Mouse (Mus musculus) MEL (cell line): ENCODE measurements around the gene Spata1. TPM values are rescaled to one million over a fixed set of nuclear protein-coding genes. Genes with fewer than 3 reads are reported as not detected.

Experiments used
- DNase-seq: peaks from one replicate; pipeline ENCODE4 v3.0.0; 2011; ENCODE audit warnings: low read depth, low spot score
- H3K27ac ChIP-seq: 2 replicates; pipeline ENCODE4 v1.5.1; 2012; ENCODE audit warnings: low read depth, mild to moderate bottlenecking, control low read depth, low read length, moderate library complexity; ENCODE audit not compliant: control insufficient read depth
- H3K27me3 ChIP-seq, 2 experiments: fragments of 150-350 bp in 1 of 2; sonication (generic) in 1 of 2; 2 replicates each; pipeline ENCODE4 v1.6.1; 2012; ENCODE audit warnings: low read length in 2 of 2, mild to moderate bottlenecking in 2 of 2, improper control_type of control experiment in 1 of 2, moderate library complexity in 1 of 2; ENCODE audit not compliant: insufficient read depth in 2 of 2, control insufficient read depth in 1 of 2
- H3K36me3 ChIP-seq, 2 experiments: 2 replicates each; pipeline ENCODE4 v1.6.1; 2012 to 2014; ENCODE audit warnings: low read length in 2 of 2, improper control_type of control experiment in 1 of 2, inconsistent platforms in 1 of 2, mild to moderate bottlenecking in 1 of 2; ENCODE audit not compliant: insufficient read depth in 2 of 2, control insufficient read depth in 1 of 2
- H3K4me1 ChIP-seq, 2 experiments: fragments of 150-350 bp in 1 of 2; sonication (generic) in 1 of 2; 2 replicates each; pipeline ENCODE4 v1.6.1; 2012; ENCODE audit warnings: low read length in 2 of 2, improper control_type of control experiment in 1 of 2, mild to moderate bottlenecking in 1 of 2; ENCODE audit not compliant: insufficient read depth in 2 of 2, control insufficient read depth in 1 of 2
- H3K4me3 ChIP-seq, 2 experiments: fragments of 150-350 bp in 1 of 2; sonication (generic) in 1 of 2; 2 replicates each; pipeline ENCODE4 v1.5.1; 2012; ENCODE audit warnings: low read depth in 2 of 2, low read length in 2 of 2, mild to moderate bottlenecking in 2 of 2, moderate library complexity in 2 of 2, control low read depth in 1 of 2, improper control_type of control experiment in 1 of 2; ENCODE audit not compliant: control insufficient read depth in 1 of 2, insufficient read depth in 1 of 2
- H3K79me2 ChIP-seq: 2 replicates; pipeline ENCODE4 v1.6.1; 2012; ENCODE audit warnings: mild to moderate bottlenecking, low read length, moderate library complexity; ENCODE audit not compliant: control insufficient read depth, poor library complexity, insufficient read depth
- H3K9ac ChIP-seq: 2 replicates; pipeline ENCODE4 v1.6.1; 2012; ENCODE audit warnings: low read depth, mild to moderate bottlenecking, control low read depth, low read length, moderate library complexity; ENCODE audit not compliant: control insufficient read depth, poor library complexity, severe bottlenecking
- H3K9me3 ChIP-seq: fragments of 150-350 bp; sonication (generic); replicated peaks from 2 replicates; pipeline ENCODE4 v1.6.1; 2012; ENCODE audit warnings: mild to moderate bottlenecking, low read length, improper control_type of control experiment, moderate library complexity; ENCODE audit not compliant: insufficient read depth
- BHLHE40 ChIP-seq: IDR thresholded peaks from 2 replicates; pipeline ENCODE4 v1.6.1; 2012; ENCODE audit warnings: low read depth, mild to moderate bottlenecking, inconsistent platforms, low read length, improper control_type of control experiment, borderline replicate concordance
- CHD2 ChIP-seq: IDR thresholded peaks from 2 replicates; pipeline ENCODE4 v1.6.1; 2011; ENCODE audit warnings: low read length, improper control_type of control experiment
- CTCF ChIP-seq, 3 experiments: IDR thresholded peaks in 2 of 3; conservative IDR thresholded peaks in 1 of 3; 2 replicates each; pipeline ENCODE4 v1.5.1; 2011 to 2012; ENCODE audit warnings: low read length in 3 of 3, low read depth in 2 of 3, mild to moderate bottlenecking in 2 of 3, improper control_type of control experiment in 1 of 3, inconsistent platforms in 1 of 3, mixed read lengths in 1 of 3, moderate library complexity in 1 of 3; ENCODE audit not compliant: control insufficient read depth in 1 of 3, insufficient read depth in 1 of 3, poor library complexity in 1 of 3, severe bottlenecking in 1 of 3
- GABPA ChIP-seq: IDR thresholded peaks from 2 replicates; pipeline ENCODE4 v1.6.1; 2012; ENCODE audit warnings: low read depth, mild to moderate bottlenecking, inconsistent platforms, low read length, improper control_type of control experiment, moderate library complexity
- GATA1 ChIP-seq: IDR thresholded peaks from 2 replicates; pipeline ENCODE4 v1.6.1; 2011; ENCODE audit warnings: low read depth, low read length, improper control_type of control experiment
- HCFC1 ChIP-seq: IDR thresholded peaks from 2 replicates; pipeline ENCODE4 v1.6.1; 2012; ENCODE audit warnings: low read depth, mild to moderate bottlenecking, inconsistent platforms, low read length, improper control_type of control experiment, moderate library complexity
- JUND ChIP-seq: IDR thresholded peaks from 2 replicates; pipeline ENCODE4 v1.6.1; 2011; ENCODE audit warnings: low read depth, mild to moderate bottlenecking, improper control_type of control experiment, low read length
- MAX ChIP-seq: IDR thresholded peaks from 2 replicates; pipeline ENCODE4 v1.6.1; 2011; ENCODE audit warnings: low read length, improper control_type of control experiment
- MYB ChIP-seq: IDR thresholded peaks from 2 replicates; pipeline ENCODE4 v1.6.1; 2011; ENCODE audit warnings: mild to moderate bottlenecking, low read depth, low read length, improper control_type of control experiment
- MYC ChIP-seq: IDR thresholded peaks from 2 replicates; pipeline ENCODE4 v1.6.1; 2011; ENCODE audit warnings: low read depth, mild to moderate bottlenecking, low read length, improper control_type of control experiment, moderate library complexity
- NELFE ChIP-seq: IDR thresholded peaks from 2 replicates; pipeline ENCODE4 v1.6.1; 2011; ENCODE audit warnings: low read depth, low read length, improper control_type of control experiment
- NRF1 ChIP-seq: IDR thresholded peaks from 2 replicates; pipeline ENCODE4 v1.6.1; 2014; ENCODE audit warnings: low read depth, mild to moderate bottlenecking, inconsistent platforms, low read length, improper control_type of control experiment, moderate library complexity; ENCODE audit not compliant: poor library complexity, insufficient read depth, severe bottlenecking
- POLR2A ChIP-seq, 2 experiments: IDR thresholded peaks; 2 replicates each; pipeline ENCODE4 v1.6.1; 2011 to 2012; ENCODE audit warnings: low read length in 2 of 2, mild to moderate bottlenecking in 2 of 2, control low read depth in 1 of 2, improper control_type of control experiment in 1 of 2, low read depth in 1 of 2, moderate library complexity in 1 of 2; ENCODE audit not compliant: control insufficient read depth in 1 of 2, insufficient read depth in 1 of 2, poor library complexity in 1 of 2
- POLR2AphosphoS2 ChIP-seq: IDR thresholded peaks from 2 replicates; pipeline ENCODE4 v1.6.1; 2011; ENCODE audit warnings: low read length, improper control_type of control experiment
- POLR2AphosphoS5 ChIP-seq: IDR thresholded peaks from 2 replicates; pipeline ENCODE4 v1.6.1; 2012; ENCODE audit warnings: low read depth, borderline replicate concordance, mild to moderate bottlenecking, inconsistent platforms, low read length, moderate library complexity, mixed read lengths
- RAD21 ChIP-seq: IDR thresholded peaks from 2 replicates; pipeline ENCODE4 v1.6.1; 2011; ENCODE audit warnings: mild to moderate bottlenecking, low read depth, low read length, improper control_type of control experiment
- TAL1 ChIP-seq: IDR thresholded peaks from 2 replicates; pipeline ENCODE4 v1.6.1; 2012; ENCODE audit warnings: mild to moderate bottlenecking, inconsistent platforms, low read length, moderate library complexity, mixed read lengths
- USF2 ChIP-seq, 2 experiments: IDR thresholded peaks; 2 replicates each; pipeline ENCODE4 v1.6.1; 2011 to 2012; ENCODE audit warnings: improper control_type of control experiment in 2 of 2, low read length in 2 of 2, borderline replicate concordance in 1 of 2, inconsistent platforms in 1 of 2, low read depth in 1 of 2, mild to moderate bottlenecking in 1 of 2; ENCODE audit not compliant: insufficient read depth in 1 of 2
- ZMIZ1 ChIP-seq: IDR thresholded peaks from 2 replicates; pipeline ENCODE4 v1.6.1; 2012; ENCODE audit warnings: low read depth, mild to moderate bottlenecking, inconsistent platforms, low read length, improper control_type of control experiment, moderate library complexity
- ZNF384 ChIP-seq: IDR thresholded peaks from 2 replicates; pipeline ENCODE4 v1.6.1; 2012; ENCODE audit warnings: low read depth, mild to moderate bottlenecking, inconsistent platforms, low read length, improper control_type of control experiment
- polyA plus RNA-seq, 2 experiments: library from polyadenylated mRNA; stranded (reverse) in 1 of 2; unstranded in 1 of 2; fragments of >175 nt in 1 of 2; fragments of >200 nt in 1 of 2; gene quantifications; 2 replicates each; pipeline versions ENCODE4 v1.2.1 to v1.2.4; 2012; ENCODE audit warnings: low replicate concordance in 2 of 2, low read depth in 1 of 2; ENCODE audit not compliant: insufficient read length in 2 of 2, insufficient read depth in 1 of 2, missing spikeins in 1 of 2
- total RNA-seq: library from RNA; depleted of rRNA; stranded (reverse); fragments of 300-350 nt; gene quantifications from 2 replicates; pipeline ENCODE4 v1.2.3, GENCODE M21; 2012

The Spata1 gene
- total and polyA plus RNA-seq, 3 experiments = 1.1 to 1.9 TPM; not detected in 1

DNA sequence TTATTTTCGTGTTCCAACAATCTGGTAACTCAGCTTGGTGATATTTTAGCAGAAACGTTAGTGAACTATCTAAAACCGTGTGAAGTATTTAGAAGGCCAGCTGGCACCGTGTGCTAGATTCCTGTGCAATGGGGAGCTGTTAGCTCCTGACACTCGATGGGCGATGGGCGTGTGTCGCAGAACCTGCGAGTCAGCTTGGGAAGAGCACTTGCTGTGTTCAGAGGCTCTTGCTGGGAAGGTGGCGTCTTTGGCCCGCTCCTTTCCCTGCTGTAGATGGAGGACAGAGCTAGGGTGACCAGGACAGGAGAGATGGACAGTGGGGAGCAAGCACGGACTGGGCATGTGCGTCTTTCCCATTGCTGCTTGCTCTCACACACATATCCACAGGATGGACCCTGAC, 86.5 kb downstream of the Spata1 start:
- H3K4me3 ChIP-seq = no peak overlapping the region
- no peak overlapping the region for H3K27ac ChIP-seq
- no peak for DNase-seq
- H3K4me1 ChIP-seq = peaks cover 13 to 22% of the 10 kb centered on the region in 2 experiments
- H3K9ac ChIP-seq = no peak overlapping the region
- no peaks in the 10 kb centered on the region for H3K27me3 ChIP-seq
- no peaks in the 10 kb centered on the region for H3K9me3 ChIP-seq
- H3K79me2 ChIP-seq = peaks cover 57% of the 10 kb centered on the region
- TF ChIP-seq USF2 (IDR thresholded peaks at IDR 0.05; ENCODE audit: borderline replicate concordance in 1 of 2, insufficient read depth in 1 of 2, low read depth in 1 of 2, low read length in 2 of 2) (no peak), BHLHE40 (no peak), POLR2A (IDR thresholded peaks at IDR 0.05; ENCODE audit: control insufficient read depth in 1 of 2, insufficient read depth in 1 of 2, low read depth in 1 of 2, low read length in 2 of 2, poor library complexity in 1 of 2) (no peak), NELFE (no peak), GABPA (no peak), RAD21 (no peak), TAL1 (no peak), MYC (no peak), POLR2AphosphoS5 (no peak), NRF1 (no peak), CTCF (IDR thresholded peaks at IDR 0.05 in 2 of 3, conservative IDR thresholded peaks at IDR 0.05 in 1 of 3; ENCODE audit: control insufficient read depth in 1 of 3, insufficient read depth in 1 of 3, low read depth in 2 of 3, low read length in 3 of 3, poor library complexity in 1 of 3, severe bottlenecking in 1 of 3) (no peak), JUND (no peak), HCFC1 (no peak), ZNF384 (no peak), GATA1 (no peak), MAX (no peak)
- peaks cover 5 to 25% of the 10 kb centered on the region in 2 experiments for H3K36me3 ChIP-seq

- TF ChIP-seq MYB = no peak
- TF ChIP-seq POLR2AphosphoS2 = no peak
- TF ChIP-seq CHD2 = no peak
- TF ChIP-seq ZNF384 = no peak
- no peak for TF ChIP-seq JUND
- TF ChIP-seq ZMIZ1 = no peak
- TF ChIP-seq GATA1 = no peak
- no peak for TF ChIP-seq CTCF (IDR thresholded peaks at IDR 0.05 in 2 of 3, conservative IDR thresholded peaks at IDR 0.05 in 1 of 3; ENCODE audit: control insufficient read depth in 1 of 3, insufficient read depth in 1 of 3, low read depth in 2 of 3, low read length in 3 of 3, poor library complexity in 1 of 3, severe bottlenecking in 1 of 3)
- TF ChIP-seq, all 39 proteins: peak for 0
- H3K4me1 ChIP-seq = peaks cover 9 to 19% of the 10 kb centered on the region in 2 experiments
Observed at GRCm38 (mm10) chr3:146412480-146412879, 87.1 kb downstream of the Spata1 start.

More at GRCm38 (mm10) chr3:146412480-146412879, 87.1 kb downstream of the Spata1 start:
- Histone ChIP-seq H3K27ac (no peak overlapping the region), H3K27me3 (no peaks in the 10 kb centered on the region), H3K36me3 (peaks cover 4 to 20% of the 10 kb centered on the region in 2 experiments), H3K4me3 (no peak overlapping the region), H3K9me3 (no peaks in the 10 kb centered on the region), H3K9ac (no peak overlapping the region), H3K79me2 (peaks cover 62% of the 10 kb centered on the region)
- DNase-seq = no peak
